Mouse (Mus musculus): ENCODE data around the gene Necap2.

Necap2 gene

GRCm38 (mm10) chr4:141073661-141074060, 4.5 kb downstream of the Necap2 start:
- DNase-seq (ENCODE audit: low spot score in 2 of 2), result peak; percentile 62 to 80

DNA sequence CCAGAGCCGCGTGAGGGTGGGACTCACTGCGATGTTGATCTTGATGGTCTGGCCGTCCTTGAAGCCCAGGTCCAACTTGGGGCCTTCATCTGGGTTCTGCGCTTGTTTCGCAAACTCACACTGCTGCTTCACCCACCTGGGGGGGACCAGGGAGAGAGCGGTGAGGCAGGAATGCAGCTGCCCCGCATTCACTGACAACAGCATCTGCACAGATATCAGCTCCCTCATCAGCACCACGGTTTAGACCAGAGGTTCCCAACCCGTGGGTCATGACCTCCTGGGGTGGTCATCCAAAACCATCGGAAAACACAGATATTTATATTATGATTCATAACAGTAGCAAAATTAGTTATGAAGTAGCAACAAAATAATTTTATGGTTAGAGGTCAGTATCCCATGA, 5.7 kb downstream of the Necap2 start:
- no peak for DNase-seq (ENCODE audit: low spot score in 2 of 2)

GRCm38 (mm10) chr4:141069731-141070130, 8.4 kb downstream of the Necap2 start:
- DNase-seq (ENCODE audit: low spot score in 2 of 2), result peak in 1 of 2 experiments; percentile 48

DNA sequence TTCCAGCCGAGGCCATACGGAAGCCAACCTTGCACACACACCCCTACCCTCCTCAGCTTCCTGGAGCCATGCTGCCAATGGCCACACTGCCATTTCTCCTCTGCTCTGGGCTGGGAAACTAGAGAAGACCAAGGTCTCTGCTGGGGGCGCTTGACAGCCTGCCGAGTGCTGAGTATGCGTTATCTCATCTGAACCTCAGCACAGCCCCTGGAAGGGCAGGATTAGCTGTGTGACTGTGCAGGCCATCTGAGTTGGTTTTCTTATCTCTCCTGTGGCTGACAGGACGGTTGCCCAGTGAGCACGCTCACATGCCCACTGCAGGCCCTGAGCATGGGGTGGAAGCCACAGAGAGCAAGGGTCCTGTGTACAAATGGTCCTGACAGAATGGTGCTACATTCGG, 9.5 kb downstream of the Necap2 start:
- DNase-seq (ENCODE audit: low spot score in 2 of 2), result no peak

DNA sequence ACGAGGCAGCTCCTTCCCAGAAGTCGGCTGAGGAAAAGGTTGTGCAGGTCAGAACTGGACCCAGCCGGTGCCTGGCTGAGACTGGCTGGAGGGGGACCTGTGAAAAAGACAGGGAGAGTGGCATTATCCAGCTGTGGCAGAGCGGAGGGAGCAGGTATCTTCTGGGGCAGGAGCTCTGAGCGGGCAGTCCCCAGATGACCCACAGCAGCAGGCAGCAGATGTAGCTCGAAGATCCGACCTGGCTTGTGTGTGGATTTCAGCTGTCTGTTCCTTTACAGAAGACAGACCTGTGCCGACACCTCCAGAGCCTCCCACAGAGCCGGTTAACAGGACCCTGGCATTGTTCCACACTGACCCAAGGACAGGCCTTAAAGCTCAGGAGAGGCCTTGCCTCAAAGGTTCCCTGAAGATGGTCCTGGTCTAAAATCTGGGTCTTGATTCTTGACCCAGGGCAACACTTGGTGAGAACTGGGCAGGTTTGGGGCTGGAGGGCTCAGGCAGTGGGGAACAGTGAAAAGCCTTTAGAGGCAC, 10.6 kb downstream of the Necap2 start:
- no peak for DNase-seq (ENCODE audit: low spot score in 2 of 2)

GRCm38 (mm10) chr4:141066709-141067515, 11.2 kb downstream of the Necap2 start:
- DNase-seq (ENCODE audit: low spot score in 2 of 2), result peak; percentile 40 to 63

- DNase-seq (ENCODE audit: low spot score in 2 of 2), result peak in 1 of 2 experiments; percentile 70
These were observed 13.0 kb downstream of the Necap2 start for GRCm38 (mm10) chr4:141065123-141065522.

DNA sequence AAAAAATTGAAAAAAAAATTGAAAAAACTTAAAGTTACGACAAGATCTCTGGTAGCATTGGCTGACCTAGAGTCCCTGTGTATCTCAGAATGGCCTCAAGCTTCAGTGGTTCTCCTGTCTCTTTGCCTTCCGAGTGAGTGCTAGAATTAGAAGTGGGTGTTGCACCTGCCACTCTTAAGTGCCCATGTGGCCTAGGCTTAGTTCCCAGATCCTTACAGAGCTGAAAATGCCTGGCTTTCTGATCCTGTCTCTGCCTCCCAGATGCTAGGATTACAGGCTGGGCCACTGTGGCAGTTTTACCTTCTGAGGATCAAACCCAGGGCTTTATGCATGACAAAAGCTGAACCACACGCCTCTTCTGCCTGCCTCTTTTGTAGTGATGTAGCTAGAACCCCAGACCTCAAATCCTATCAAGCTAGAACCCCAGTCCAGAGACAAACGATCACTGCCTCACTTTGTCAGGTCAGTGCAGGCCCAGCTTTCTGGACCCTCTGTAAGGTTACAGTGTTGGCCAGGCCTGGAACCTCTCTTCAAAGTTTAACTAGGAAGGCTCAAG, 14.0 kb downstream of the Necap2 start:
- DNase-seq (ENCODE audit: low spot score in 2 of 2), result no peak

- DNase-seq (ENCODE audit: low spot score in 2 of 2), result peak; percentile 97 to 99
These were observed 17.5 kb downstream of the Necap2 start, which contains the start of gene Crocc for GRCm38 (mm10) chr4:141060426-141061301. Crocc (minus strand) TSS chr4:141060550.

DNA sequence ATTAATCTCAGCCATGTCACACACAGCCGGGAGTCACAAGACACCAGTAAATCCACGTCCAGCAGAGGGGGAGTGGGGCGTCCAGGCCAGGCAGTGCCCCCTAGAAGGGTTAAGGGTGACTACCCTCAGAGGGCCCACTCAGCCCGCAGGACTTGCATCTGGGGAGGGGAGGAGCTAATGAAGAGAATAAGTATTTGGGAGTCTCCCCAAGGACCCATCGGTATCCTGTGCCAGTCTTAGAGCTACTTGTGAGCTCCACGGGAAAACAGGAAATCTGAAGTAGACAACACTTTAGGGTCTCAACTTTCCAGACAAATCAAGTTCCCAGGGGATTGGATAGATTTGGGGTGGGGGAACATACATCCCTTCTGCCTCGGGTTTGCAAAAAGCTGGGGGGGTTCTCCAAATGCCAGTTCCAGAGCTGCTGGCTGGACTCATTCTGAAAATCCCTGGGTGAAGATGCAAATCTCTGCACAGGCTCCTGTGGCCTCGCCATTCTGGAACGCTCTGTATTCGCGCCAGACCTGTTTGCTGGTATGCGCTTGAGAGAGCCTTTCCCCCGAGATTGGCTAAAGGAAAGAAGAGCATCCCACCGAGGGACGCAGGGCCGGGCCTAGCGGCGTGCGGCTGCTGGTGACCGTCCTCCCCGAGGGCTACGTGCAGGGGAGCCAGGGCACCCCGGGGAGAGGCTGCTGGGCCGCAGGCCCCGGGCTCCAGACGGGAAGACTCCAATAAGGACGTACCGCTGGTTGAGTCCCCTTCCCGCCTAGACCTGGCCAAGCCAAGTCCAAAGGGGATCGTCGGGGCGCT, 18.3 kb downstream of the Necap2 start:
- DNase-seq (ENCODE audit: low spot score in 2 of 2), result no peak

DNA sequence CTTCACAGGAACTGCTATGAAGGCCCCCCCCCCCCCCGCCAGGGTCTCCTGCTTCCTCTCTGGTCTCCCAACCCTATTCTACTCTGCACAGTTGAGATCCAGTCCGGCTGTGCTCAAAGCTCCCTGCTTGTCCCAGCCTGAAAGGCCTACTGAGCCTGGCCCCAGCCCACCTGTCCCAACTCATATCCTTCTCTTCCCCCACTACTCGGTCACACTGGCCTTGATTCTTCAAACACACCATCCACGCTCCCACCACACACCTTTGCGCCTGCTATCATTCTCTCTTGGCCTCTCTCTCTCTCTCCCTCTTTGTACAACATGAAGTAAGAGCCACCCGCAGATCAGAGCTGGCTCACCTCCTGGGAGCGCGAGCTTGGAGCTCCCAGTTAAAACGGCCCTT, 19.3 kb downstream of the Necap2 start:
- DNase-seq (ENCODE audit: low spot score in 2 of 2), result no peak

- no peak for DNase-seq (ENCODE audit: low spot score in 2 of 2)
These were observed 21.2 kb downstream of the Necap2 start for GRCm38 (mm10) chr4:141056970-141057369.

- DNase-seq (ENCODE audit: low spot score in 2 of 2), result no peak
These were observed 24.5 kb downstream of the Necap2 start for GRCm38 (mm10) chr4:141053568-141054161.

DNA sequence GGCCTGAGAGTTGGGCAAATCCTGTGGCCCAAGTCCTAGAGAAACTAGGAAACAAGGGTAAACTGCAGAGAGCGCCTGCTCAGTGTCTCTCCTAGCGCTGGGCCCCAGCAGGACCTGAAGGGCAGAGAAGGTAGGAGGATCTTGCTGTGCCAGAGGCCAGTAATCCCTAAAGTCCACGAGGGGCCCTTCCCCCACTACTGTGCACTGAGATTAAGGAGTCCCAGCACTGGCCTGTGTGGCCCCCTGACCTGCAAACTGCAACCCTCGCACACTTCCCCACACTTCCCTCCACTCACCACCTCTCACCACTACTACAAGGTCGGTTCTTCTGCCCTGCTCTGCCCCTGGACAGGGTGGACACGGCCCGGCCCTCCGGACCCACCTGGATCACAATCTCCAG, 25.0 kb downstream of the Necap2 start:
- no peak for DNase-seq (ENCODE audit: low spot score in 2 of 2)

DNA sequence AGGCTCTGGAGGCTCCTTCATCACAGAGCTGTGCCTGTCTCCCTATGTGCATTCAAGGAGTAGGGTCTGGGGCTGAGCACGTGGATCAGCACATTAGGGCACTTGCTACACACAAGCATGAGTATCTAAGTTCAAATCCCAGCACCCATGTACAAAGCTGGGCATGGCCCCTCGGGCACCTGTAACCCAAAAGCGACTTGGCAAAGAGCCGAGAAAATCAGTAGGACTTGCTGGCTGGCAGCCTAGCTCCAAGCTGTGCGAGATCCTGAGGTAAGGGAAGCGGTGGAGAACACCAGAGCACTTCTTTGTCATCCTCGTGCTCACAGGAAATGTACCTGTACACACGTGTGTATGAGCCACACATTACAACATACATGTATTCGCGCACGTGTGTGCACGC, 25.7 kb downstream of the Necap2 start:
- no peak for DNase-seq (ENCODE audit: low spot score in 2 of 2)

DNA sequence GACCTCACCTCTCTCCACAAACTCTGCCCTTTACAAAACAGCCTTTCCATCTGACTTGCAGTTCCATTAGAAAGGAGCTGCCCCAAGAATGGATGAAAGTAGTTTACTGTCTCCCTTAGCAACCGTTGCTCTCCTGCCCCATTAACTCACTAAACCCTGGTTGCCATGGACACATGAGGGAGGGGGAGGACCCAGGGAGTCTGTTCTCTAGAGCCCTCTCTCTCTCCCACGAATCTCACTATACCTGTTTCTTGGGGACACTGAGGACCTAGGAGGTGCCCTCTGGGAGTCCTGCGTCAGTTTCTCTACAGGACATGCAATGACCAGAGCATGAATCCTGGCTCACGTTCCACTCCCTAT, 28.7 kb downstream of the Necap2 start:
- DNase-seq (ENCODE audit: low spot score in 2 of 2), result no peak

- no peak for DNase-seq (ENCODE audit: low spot score in 2 of 2)
These were observed 29.2 kb downstream of the Necap2 start for GRCm38 (mm10) chr4:141048810-141049475.

DNA sequence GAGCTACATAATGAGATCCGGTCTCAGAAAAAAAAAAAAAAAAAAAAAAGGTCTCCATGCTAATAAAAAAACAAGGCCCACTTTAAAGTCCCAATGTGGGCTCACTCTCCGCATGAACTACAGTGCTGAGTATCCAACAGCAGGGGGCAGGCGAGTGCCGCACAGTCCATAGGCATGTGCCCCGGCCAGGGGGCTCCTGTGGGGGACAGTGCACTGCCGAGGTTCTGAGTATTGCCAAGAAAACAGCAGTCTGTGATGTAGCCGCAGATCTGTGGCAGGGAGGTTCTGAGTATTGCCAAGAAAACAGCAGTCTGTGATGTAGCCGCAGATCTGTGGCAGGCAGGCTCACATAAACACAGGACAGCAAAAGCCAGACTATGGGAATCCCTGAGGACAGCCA, 33.3 kb downstream of the Necap2 start:
- no peak for DNase-seq (ENCODE audit: low spot score in 2 of 2)

DNA sequence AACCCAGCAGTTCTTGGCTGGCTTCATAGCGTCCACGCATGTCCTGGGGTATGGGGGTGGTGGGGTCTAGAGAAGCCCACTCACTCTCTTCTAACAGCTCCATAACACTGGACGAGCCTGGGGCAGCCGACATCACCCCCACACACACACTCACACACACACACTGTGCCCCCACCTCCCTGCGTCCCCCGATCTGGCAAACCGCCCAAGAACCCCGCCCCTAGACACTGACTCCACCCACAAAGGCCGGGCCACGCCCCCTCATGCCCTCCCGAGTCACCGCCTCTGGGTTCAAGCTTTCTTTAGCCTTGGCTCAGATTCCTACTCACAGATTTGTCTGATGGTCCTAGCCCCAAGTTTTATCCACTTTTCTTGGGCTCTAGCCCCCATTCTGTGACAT, 37.0 kb downstream of the Necap2 start:
- no peak for DNase-seq (ENCODE audit: low spot score in 2 of 2)

Data from heart, adult 9 months (tissue).